Mouse (Mus musculus) adrenal gland, postnatal 4 days (tissue): ENCODE data around the gene Btg1. TPM values are rescaled to one million over a fixed set of nuclear protein-coding genes. Genes with fewer than 3 reads are reported as not detected.

Source experiments
- DNase-seq, 2 experiments: peaks; one replicate each; pipeline ENCODE4 v3.0.0; 2021 to 2022; ENCODE audit warnings: low spot score in 2 of 2, mixed read lengths in 2 of 2
- total RNA-seq, 2 experiments: library from RNA; stranded (reverse); gene quantifications; 2 replicates each; pipeline ENCODE4 v1.2.3; 2021

The Btg1 gene
- total RNA-seq, 2 experiments from 2014 or later = 121 to 124 TPM

DNA sequence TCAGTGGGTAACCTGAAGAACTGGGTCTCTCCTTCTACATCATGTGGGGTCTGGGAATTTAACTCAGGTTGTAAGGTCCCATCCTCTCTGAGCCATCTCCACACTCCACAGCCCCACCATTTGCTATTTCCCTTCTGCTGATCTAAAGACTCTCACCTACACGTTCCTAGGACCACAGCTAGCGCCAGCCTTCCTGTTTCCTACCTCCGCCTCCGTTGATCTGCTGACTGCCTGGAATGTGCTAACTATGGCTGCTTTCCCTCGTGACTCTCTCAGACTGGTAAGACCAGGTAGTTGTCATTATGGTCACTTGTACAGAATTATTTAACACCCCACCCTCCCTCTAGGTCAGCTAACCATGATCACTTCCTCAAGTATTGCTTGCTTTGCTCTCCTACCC, 13.3 kb downstream of the Btg1 start:
- no peak for DNase-seq

GRCm38 (mm10) chr10:96631066-96631711, 14.4 kb downstream of the Btg1 start:
- DNase-seq = no peak

GRCm38 (mm10) chr10:96632271-96633144, 15.7 kb downstream of the Btg1 start:
- DNase-seq = no peak

DNA sequence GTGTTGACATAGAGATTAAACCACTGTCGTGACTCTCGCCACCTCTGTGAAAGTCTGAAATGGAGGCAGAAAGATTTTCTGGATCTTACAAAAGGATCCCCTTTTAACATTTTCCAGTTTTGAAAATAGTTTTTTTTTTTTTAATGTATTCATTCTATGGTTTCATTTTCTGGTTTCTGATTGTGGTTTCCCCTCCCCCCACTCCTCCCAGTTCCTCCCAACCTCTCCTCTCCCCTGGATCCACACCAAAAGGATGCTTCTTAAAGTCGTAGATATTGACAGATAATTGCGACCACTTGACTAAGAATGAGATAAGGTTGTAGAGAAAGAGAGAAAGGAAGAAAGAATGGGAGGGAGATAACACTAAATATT, 16.3 kb downstream of the Btg1 start:
- DNase-seq = no peak

DNA sequence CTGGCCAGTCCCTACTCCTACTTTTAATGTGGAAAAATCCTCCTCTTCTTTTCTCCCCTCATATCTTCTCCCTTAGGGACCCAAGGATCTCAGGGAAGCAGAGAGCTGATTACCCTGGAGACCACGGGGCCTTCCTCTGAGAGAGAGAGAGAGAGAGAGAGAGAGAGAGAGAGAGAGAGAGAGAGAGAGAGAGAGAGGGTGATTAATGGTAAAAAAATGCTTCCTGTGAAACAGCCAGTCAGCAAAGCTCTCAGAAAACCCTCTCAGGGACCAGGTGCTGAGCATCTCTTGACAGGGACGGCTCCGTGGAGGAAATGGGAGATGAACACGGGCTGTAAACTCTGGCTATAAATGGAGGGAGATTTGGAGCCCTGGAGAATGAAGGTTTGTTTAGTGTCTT, 18.7 kb downstream of the Btg1 start:
- DNase-seq = no peak

- no peak for DNase-seq
Observed at GRCm38 (mm10) chr10:96638477-96638876, 21.7 kb downstream of the Btg1 start.

GRCm38 (mm10) chr10:96642014-96642413, 25.2 kb downstream of the Btg1 start:
- DNase-seq = no peak

GRCm38 (mm10) chr10:96642751-96643150, 25.9 kb downstream of the Btg1 start:
- DNase-seq = no peak

DNA sequence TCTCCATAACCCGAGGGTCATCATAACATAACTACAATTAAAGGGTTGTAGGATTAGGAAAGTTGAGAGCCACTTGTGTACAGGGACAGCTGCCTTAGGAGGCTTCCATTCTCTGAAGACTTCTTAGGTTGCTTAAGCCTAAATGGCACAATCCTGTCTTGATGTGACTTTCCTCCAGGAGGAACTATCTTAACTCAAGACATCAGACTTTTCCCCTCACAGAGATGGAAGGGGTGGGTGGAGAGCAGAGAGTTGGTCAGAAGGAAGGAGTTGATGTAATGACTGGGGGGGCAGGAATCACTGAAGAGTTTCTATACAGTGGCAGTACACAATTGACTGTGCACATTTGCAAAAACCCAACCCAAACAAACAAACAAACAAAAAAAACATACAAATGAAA, 28.4 kb downstream of the Btg1 start:
- no peak for DNase-seq

DNA sequence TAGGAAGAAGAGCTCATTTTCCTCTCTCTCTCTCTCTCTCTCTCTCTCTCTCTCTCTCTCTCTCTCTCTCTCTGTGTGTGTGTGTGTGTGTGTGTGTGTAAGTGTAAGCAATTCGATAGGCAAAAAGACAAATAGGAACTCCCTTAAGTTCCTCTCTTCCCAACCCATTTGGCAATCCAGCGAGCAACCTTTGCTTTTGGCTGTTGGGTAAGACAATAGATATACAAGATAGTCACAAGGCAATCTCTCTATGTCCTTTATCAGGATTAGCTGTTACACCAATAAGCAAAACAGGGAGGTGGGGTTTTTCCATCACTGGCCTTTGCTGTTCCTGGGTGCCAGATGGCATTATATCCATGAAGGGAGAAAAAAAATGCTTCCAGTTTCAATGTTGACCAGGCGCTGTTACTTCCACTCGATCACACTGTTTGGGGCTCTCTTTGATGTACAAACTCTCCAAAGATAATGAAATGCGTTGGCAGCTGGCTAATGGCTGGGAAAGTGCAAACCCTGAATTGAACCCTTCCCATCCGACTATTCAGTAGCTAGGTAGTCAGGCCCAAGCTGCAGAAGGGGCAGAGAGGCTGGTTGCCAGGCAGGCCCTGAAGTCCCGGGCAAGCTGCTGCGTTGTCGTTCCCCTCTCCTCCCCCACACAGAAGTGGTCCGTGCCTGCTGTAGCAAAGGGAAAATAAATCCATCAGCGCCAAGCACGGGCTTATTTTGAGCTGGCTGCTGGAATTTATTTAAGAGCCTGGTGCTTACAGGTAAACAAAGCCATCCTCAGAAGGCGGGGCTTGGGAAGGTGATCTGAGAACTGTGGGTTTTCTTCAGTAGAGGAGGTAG, 29.4 kb downstream of the Btg1 start:
- DNase-seq = no peak

DNA sequence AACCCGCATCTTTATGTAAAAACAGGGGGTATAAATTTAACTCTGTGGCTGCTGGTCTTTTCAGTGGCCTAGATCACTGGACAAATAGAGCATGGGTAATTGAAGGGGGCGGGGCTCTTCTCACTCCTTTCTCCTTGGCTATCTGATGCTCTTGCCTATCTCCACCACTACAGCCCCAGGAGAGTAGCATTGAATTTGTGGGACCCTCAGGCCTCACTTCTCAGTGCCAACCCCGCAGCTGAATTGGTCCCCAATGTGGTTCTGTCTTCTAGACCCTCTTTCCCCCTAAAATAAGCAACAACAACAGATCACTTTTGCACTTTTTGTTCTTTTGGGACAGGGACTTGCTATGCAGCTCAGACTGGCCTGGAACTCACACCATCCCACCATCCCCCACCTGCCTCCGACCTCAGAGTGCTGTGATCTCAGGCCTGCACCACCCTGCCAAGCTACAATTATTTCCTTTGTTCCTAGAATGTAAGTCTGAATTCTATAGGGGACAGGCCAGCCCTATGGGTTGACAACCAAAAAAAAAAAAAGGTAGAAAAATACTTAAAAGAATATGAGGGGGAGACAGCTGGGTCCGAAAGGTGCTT, 30.2 kb downstream of the Btg1 start:
- no peak for DNase-seq

- DNase-seq = no peak
Observed at GRCm38 (mm10) chr10:96648161-96648561, 31.4 kb downstream of the Btg1 start.

DNA sequence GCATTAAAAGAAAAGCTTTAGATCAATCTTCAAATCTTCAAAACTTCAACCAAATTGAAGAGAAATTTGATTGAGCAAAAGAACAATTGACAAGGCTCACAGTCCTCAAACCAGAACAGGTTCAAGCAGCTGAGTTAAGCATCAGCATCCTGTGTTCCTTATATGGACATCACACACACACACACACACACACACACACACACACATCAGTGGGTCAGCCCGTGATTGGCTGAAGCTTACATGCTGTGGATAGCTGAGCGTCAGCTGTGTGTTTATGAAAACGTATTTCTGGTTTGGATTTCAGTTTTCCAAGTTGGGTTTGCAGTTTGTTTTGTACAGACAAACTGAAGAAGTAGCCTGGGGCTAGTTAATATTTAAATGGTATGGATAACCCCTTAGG, 32.7 kb downstream of the Btg1 start:
- DNase-seq = no peak

- DNase-seq = no peak
Observed at GRCm38 (mm10) chr10:96652372-96652771, 35.6 kb downstream of the Btg1 start.

DNA sequence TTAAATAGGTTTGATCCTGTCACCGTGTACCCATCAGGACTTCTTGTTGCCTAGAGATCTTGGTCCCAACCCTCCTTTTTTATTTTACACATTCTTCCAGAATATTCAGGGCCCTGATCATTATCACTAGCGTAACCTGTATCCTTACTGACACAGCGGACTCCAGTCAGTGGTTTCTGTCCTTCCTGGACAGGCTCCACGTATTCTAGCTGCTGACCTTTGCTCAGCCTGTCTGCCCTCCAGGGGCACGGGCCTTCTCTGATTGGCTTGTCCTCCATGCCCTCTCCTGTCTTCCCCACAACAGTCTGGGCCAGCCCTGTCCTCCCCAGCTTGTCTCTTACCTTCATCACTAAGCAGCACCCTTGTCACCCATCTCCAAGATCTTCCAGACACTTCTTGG, 36.2 kb downstream of the Btg1 start:
- no peak for DNase-seq

- no peak for DNase-seq
Observed at GRCm38 (mm10) chr10:96654079-96654478, 37.3 kb downstream of the Btg1 start.

DNA sequence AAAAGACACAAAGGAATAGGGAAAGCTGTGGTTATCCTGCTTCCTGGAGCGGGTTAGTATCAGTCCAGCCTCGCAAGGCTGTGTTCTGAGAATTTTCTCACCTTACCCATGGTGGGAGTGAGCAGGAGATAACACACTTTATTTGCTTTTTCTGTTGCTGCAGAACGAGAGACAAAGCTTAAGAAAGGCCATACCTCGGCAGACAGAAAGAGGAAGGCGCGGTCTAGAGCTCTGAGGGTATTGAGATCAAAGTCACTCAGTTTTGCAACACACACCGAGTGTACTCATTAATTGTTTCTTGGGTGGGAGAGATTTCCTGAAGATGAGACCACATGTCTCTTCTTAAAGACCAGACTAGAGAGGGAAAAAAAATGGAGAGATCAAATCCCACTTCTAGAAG, 37.8 kb downstream of the Btg1 start:
- DNase-seq = no peak

DNA sequence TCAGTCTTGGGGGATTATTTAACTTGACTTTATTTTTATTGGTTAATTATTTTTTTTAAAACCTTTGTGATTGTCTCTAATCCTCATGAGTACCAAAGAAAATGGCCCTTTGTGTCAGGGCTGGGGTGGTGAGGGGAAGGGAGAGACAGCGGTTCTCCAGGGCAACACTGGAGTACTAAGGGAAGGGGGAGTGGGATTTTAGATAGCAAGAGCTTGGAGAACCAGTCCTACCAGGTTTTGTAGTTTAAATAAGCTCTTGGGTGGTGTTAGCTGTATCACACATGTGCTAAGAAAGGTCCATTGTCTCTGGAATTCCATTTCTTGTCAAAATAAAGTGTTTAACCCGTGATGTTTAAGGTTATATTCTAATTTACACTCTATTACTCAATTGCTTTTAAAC, 38.3 kb downstream of the Btg1 start:
- no peak for DNase-seq

DNA sequence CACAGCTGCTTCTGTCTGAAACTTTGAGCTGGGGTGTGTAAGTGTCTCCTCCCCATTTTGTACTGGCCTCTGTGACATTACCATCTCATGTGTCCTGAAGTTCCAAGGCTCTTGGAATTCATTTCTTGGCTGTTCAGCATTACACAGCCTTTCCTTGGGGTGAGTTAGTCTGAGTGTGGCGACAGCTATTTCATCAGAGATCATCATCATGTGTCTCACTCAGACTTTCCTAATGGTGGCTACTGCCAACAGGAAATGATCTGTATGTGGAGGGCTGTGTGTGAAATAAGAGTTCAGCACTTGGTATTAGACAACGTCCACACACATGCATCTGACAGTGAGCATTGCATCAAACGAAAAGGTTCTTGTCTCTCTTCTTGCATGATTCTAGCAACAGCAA, 39.4 kb downstream of the Btg1 start:
- no peak for DNase-seq

DNA sequence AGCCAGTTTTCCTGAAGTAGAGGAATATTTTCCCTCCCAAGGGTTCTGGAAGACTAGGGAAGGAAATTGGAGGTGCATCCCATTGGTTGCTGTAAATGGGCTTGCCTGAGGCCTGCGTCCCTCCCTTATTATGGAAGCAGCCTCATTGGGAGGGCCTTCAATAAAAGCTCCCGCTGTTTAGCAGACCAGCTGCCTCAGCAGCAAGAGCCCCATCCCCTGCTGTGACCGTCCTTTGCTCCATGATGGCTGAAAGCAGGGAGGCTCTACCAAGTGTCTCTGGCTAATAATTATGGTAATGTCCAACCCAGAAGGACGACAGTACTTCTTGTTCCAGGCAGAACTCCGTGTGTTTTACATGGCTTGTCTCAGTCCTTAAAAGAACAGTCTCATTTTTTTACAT, 42.1 kb downstream of the Btg1 start:
- DNase-seq = no peak

- DNase-seq = no peak
Observed at GRCm38 (mm10) chr10:96660280-96660985, 43.6 kb downstream of the Btg1 start.
